Mouse (Mus musculus) forebrain, embryonic 11.5 days (tissue): ENCODE measurements at regions not wholly inside any gene's neighbourhood (a gene's known extent, or its start where the extent isn't known, plus 50 kb on each side); places are given as distances from the start of the nearest gene placed in this dataset.

Experiments used
- ATAC-seq: fragments of 200-750 bp; cut with Nextera tagmentation; replicated peaks from 2 replicates; pipeline ENCODE4 v1.8.0; 2017; ENCODE audit warnings: moderate TSS enrichment; ENCODE audit not compliant: low FRiP score
- DNase-seq: peaks from one replicate; pipeline ENCODE4 v3.0.0-alpha.2; 2017; ENCODE audit warnings: low spot score
- H3K27ac ChIP-seq: fragments of 300-500 bp; sonication (generic); 2 replicates; pipeline ENCODE4 v1.5.1; 2014; ENCODE audit warnings: low read depth, low read length
- H3K27me3 ChIP-seq: fragments of 300-500 bp; sonication (generic); 2 replicates; pipeline ENCODE4 v1.6.1; 2014; ENCODE audit warnings: mild to moderate bottlenecking, low read length, mixed read lengths; ENCODE audit not compliant: control insufficient read depth, insufficient read depth
- H3K36me3 ChIP-seq: fragments of 300-500 bp; sonication (generic); 2 replicates; pipeline ENCODE4 v1.6.1; 2014; ENCODE audit warnings: mild to moderate bottlenecking, low read length, moderate library complexity, mixed read lengths; ENCODE audit not compliant: control insufficient read depth, insufficient read depth
- H3K4me1 ChIP-seq: fragments of 300-500 bp; sonication (generic); replicated peaks from 2 replicates; pipeline ENCODE4 v1.6.1; 2014; ENCODE audit warnings: low read length, mixed read lengths; ENCODE audit not compliant: control insufficient read depth, insufficient read depth
- H3K4me2 ChIP-seq: fragments of 300-500 bp; sonication (generic); 2 replicates; pipeline ENCODE4 v1.6.1; 2014; ENCODE audit warnings: low read depth, mild to moderate bottlenecking, low read length, moderate library complexity, mixed read lengths; ENCODE audit not compliant: severe bottlenecking
- H3K4me3 ChIP-seq: fragments of 300-500 bp; sonication (generic); 2 replicates; pipeline ENCODE4 v1.5.1; 2014; ENCODE audit warnings: low read depth, low read length
- H3K9ac ChIP-seq: fragments of 300-500 bp; sonication (generic); 2 replicates; pipeline ENCODE4 v1.6.1; 2014; ENCODE audit warnings: low read length
- H3K9me3 ChIP-seq: fragments of 300-500 bp; sonication (generic); 2 replicates; pipeline ENCODE4 v1.6.1; 2016; ENCODE audit warnings: low read length, mixed read lengths; ENCODE audit not compliant: control insufficient read depth
- WGBS: fragments of 180-500 bp; shearing (Covaris S2); extraction: QIAGEN DNeasy Blood & Tissue Kit; methylation state at CpG from one replicate; pipeline ENCODE4 v1.1.7; 2014; 5-methylcytosine and 5-hydroxymethylcytosine counted together

- DNase-seq (no peak), ATAC-seq (no peak)
- Histone ChIP-seq H3K4me1 (no peaks in the 10 kb centered on the region), H3K27ac (no peak overlapping the region), H3K4me2 (no peak overlapping the region), H3K36me3 (no peaks in the 10 kb centered on the region), H3K9me3 (no peaks in the 10 kb centered on the region), H3K27me3 (no peaks in the 10 kb centered on the region), H3K9ac (no peak overlapping the region), H3K4me3 (no peak overlapping the region)
Measured at GRCm38 (mm10) chr3:124752571-124753118, 171.7 kb upstream of the 1700003H04Rik start.

GRCm38 (mm10) chr3:124749314-124749713, 168.4 kb upstream of the 1700003H04Rik start:
- Histone ChIP-seq H3K27ac (no peak overlapping the region), H3K36me3 (no peaks in the 10 kb centered on the region), H3K4me2 (no peak overlapping the region), H3K9ac (no peak overlapping the region), H3K9me3 (no peaks in the 10 kb centered on the region), H3K4me1 (no peaks in the 10 kb centered on the region), H3K27me3 (no peaks in the 10 kb centered on the region), H3K4me3 (no peak overlapping the region)
- DNase-seq (no peak), ATAC-seq (no peak)
- 89% methylated on average over 2 of the region's 2 CpGs for WGBS

DNA sequence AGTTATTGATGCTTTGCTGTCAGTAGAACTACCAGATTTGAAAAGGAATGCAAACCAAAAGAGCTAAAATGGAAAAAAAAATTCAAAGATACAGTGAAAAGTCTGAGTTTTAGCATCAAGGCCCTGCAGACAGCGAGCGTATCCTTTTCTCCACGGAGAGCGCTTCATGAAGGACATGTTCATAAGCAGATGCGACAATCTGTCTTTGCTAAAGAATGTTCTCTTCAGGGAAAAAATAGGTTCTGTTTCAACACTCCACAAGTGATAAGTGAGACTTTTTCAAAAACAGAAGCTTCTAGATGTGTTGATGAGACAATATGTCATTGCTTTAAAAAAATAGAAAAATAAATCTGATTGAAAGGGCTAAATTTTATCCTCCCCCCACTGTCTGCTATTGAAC, 147.4 kb upstream of the 1700003H04Rik start:
- H3K27me3 ChIP-seq: no peaks in the 10 kb centered on the region
- no peaks in the 10 kb centered on the region for H3K4me1 ChIP-seq
- no peaks in the 10 kb centered on the region for H3K9me3 ChIP-seq
- H3K4me3 ChIP-seq: no peak overlapping the region
- 93% methylated on average over 5 of the region's 5 CpGs for WGBS
- no peak overlapping the region for H3K4me2 ChIP-seq
- ATAC-seq: no peak
- no peaks in the 10 kb centered on the region for H3K36me3 ChIP-seq
- no peak for DNase-seq
- no peak overlapping the region for H3K27ac ChIP-seq
- no peak overlapping the region for H3K9ac ChIP-seq

- H3K4me1 ChIP-seq: no peaks in the 10 kb centered on the region
- no peaks in the 10 kb centered on the region for H3K27me3 ChIP-seq
- DNase-seq (no peak), ATAC-seq (no peak)
- WGBS: 91% methylated on average over 2 of the region's 2 CpGs
- H3K4me3 ChIP-seq: no peak overlapping the region
- no peaks in the 10 kb centered on the region for H3K36me3 ChIP-seq
- no peak overlapping the region for H3K9ac ChIP-seq
- no peak overlapping the region for H3K27ac ChIP-seq
- H3K9me3 ChIP-seq: no peaks in the 10 kb centered on the region
- no peak overlapping the region for H3K4me2 ChIP-seq
Measured at GRCm38 (mm10) chr3:124712166-124712565, 131.3 kb upstream of the 1700003H04Rik start.

- H3K27ac ChIP-seq: no peak overlapping the region
- DNase-seq (no peak), ATAC-seq (no peak)
- no peak overlapping the region for H3K9ac ChIP-seq
- no peaks in the 10 kb centered on the region for H3K9me3 ChIP-seq
- no peak overlapping the region for H3K4me3 ChIP-seq
- WGBS: 79% methylated on average over 2 of the region's 2 CpGs
- no peaks in the 10 kb centered on the region for H3K27me3 ChIP-seq
- H3K36me3 ChIP-seq: no peaks in the 10 kb centered on the region
- no peak overlapping the region for H3K4me2 ChIP-seq
- H3K4me1 ChIP-seq: no peaks in the 10 kb centered on the region
Measured at GRCm38 (mm10) chr3:124673551-124673950, 92.7 kb upstream of the 1700003H04Rik start.

- H3K9ac ChIP-seq: no peak overlapping the region
- no peak overlapping the region for H3K27ac ChIP-seq
- 96% methylated on average over 2 of the region's 2 CpGs for WGBS
- no peak overlapping the region for H3K4me2 ChIP-seq
- H3K4me1 ChIP-seq: no peaks in the 10 kb centered on the region
- DNase-seq (no peak), ATAC-seq (no peak)
- no peak overlapping the region for H3K4me3 ChIP-seq
- no peaks in the 10 kb centered on the region for H3K27me3 ChIP-seq
- H3K9me3 ChIP-seq: no peaks in the 10 kb centered on the region
- no peaks in the 10 kb centered on the region for H3K36me3 ChIP-seq
Measured at GRCm38 (mm10) chr3:124658153-124658552, 77.3 kb upstream of the 1700003H04Rik start.

- 0 out of 2 replicates have a peak, but pooled peaks have one; percentile 53 for ATAC-seq
- 96% methylated on average over 2 of the region's 2 CpGs for WGBS
Measured at GRCm38 (mm10) chr3:124633372-124633771, 52.5 kb upstream of the 1700003H04Rik start.

More at GRCm38 (mm10) chr3:124633372-124633771, 52.5 kb upstream of the 1700003H04Rik start:
- Histone ChIP-seq H3K27me3 (no peaks in the 10 kb centered on the region), H3K9me3 (no peaks in the 10 kb centered on the region), H3K9ac (no peak overlapping the region), H3K36me3 (no peaks in the 10 kb centered on the region), H3K4me2 (no peak overlapping the region), H3K4me3 (no peak overlapping the region), H3K4me1 (no peaks in the 10 kb centered on the region), H3K27ac (no peak overlapping the region)
- no peak for DNase-seq
